Mouse (Mus musculus) intestine, embryonic 14.5 days (tissue): ENCODE measurements around the gene Emp1. TPM values are rescaled to one million over a fixed set of nuclear protein-coding genes. Genes with fewer than 3 reads are reported as not detected.

Experiments
- ATAC-seq: fragments of 200-750 bp; cut with Nextera tagmentation; replicated peaks from 2 replicates; pipeline ENCODE4 v1.8.0; 2017; ENCODE audit warnings: low read depth, moderate number of reproducible peaks, moderate TSS enrichment, moderate library complexity; ENCODE audit not compliant: low FRiP score, low TSS enrichment
- DNase-seq: peaks from one replicate; pipeline ENCODE4 v3.0.0-alpha.2; 2018; ENCODE audit warnings: low spot score
- H3K27ac ChIP-seq: fragments of 300-500 bp; sonication (generic); 2 replicates; pipeline ENCODE4 v1.5.1; 2014; ENCODE audit warnings: low read depth, mild to moderate bottlenecking, control low read depth
- H3K27me3 ChIP-seq: fragments of 300-500 bp; sonication (generic); replicated peaks from 2 replicates; pipeline ENCODE4 v1.6.1; 2014; ENCODE audit warnings: low read length, control low read depth; ENCODE audit not compliant: control insufficient read depth, insufficient read depth
- H3K36me3 ChIP-seq: fragments of 300-500 bp; sonication (generic); 2 replicates; pipeline ENCODE4 v1.6.1; 2014; ENCODE audit warnings: low read length, control low read depth; ENCODE audit not compliant: control insufficient read depth, insufficient read depth
- H3K4me1 ChIP-seq: fragments of 300-500 bp; sonication (generic); replicated peaks from 2 replicates; pipeline ENCODE4 v1.6.1; 2014; ENCODE audit warnings: low read length, control low read depth, mixed read lengths; ENCODE audit not compliant: control insufficient read depth, insufficient read depth
- H3K4me2 ChIP-seq: fragments of 300-500 bp; sonication (generic); 2 replicates; pipeline ENCODE4 v1.6.1; 2014; ENCODE audit warnings: low read length
- H3K4me3 ChIP-seq: fragments of 300-500 bp; sonication (generic); 2 replicates; pipeline ENCODE4 v1.5.1; 2014; ENCODE audit warnings: low read depth, low read length, control low read depth, mixed read lengths
- H3K9ac ChIP-seq: fragments of 300-500 bp; sonication (generic); 2 replicates; pipeline ENCODE4 v1.6.1; 2014; ENCODE audit warnings: mild to moderate bottlenecking, low read length
- H3K9me3 ChIP-seq: fragments of 300-500 bp; sonication (generic); 2 replicates; pipeline ENCODE4 v1.6.1; 2016; ENCODE audit warnings: low read length, control low read depth; ENCODE audit not compliant: control insufficient read depth
- WGBS: fragments of 180-500 bp; shearing (Covaris S2); extraction: QIAGEN DNeasy Blood & Tissue Kit; methylation state at CpG from one replicate; pipeline ENCODE4 v1.1.7; 2014; 5-methylcytosine and 5-hydroxymethylcytosine counted together
- polyA plus RNA-seq: library from polyadenylated mRNA; unstranded; fragments of >200 nt; fragmentation: Nextera tagmentation; extraction: Ambion mirVana; gene quantifications from 2 replicates; pipeline ENCODE4 v1.2.1, GENCODE M21; 2014

Gene Emp1
- polyA plus RNA-seq, 1 experiment from 2014 or later = 15.2 TPM

- no peaks in the 10 kb centered on the region for H3K36me3 ChIP-seq
- H3K4me2 ChIP-seq = no peak overlapping the region
- no peaks in the 10 kb centered on the region for H3K9me3 ChIP-seq
- ATAC-seq = no peak
- no peaks in the 10 kb centered on the region for H3K27me3 ChIP-seq
- DNase-seq = no peak
- H3K4me1 ChIP-seq = peaks cover 4% of the 10 kb centered on the region; the same call in 1 of the 2 replicates
- no peak overlapping the region for H3K27ac ChIP-seq
- 91% methylated on average over 4 of the region's 4 CpGs for WGBS
- no peak overlapping the region for H3K9ac ChIP-seq
- no peak overlapping the region for H3K4me3 ChIP-seq
Measured at GRCm38 (mm10) chr6:135352537-135352936, 9.8 kb upstream of the Emp1 start.

GRCm38 (mm10) chr6:135354953-135355352, 7.4 kb upstream of the Emp1 start:
- H3K9me3 ChIP-seq = no peaks in the 10 kb centered on the region
- H3K4me1 ChIP-seq = peaks cover 6% of the 10 kb centered on the region
- ATAC-seq (no peak), DNase-seq (no peak)
- H3K4me2 ChIP-seq = no peak overlapping the region
- H3K27ac ChIP-seq = no peak overlapping the region
- 88% methylated on average over 4 of the region's 4 CpGs for WGBS
- H3K4me3 ChIP-seq = no peak overlapping the region
- no peak overlapping the region for H3K9ac ChIP-seq
- no peaks in the 10 kb centered on the region for H3K36me3 ChIP-seq
- no peaks in the 10 kb centered on the region for H3K27me3 ChIP-seq

- H3K4me2 ChIP-seq = no peak overlapping the region
- no peak overlapping the region for H3K27ac ChIP-seq
- no peaks in the 10 kb centered on the region for H3K36me3 ChIP-seq
- no peak overlapping the region for H3K4me3 ChIP-seq
- H3K4me1 ChIP-seq = peaks cover 36% of the 10 kb centered on the region
- no peak for DNase-seq
- WGBS = 39% methylated on average over 4 of the region's 4 CpGs
- H3K9me3 ChIP-seq = no peaks in the 10 kb centered on the region
- no peaks in the 10 kb centered on the region for H3K27me3 ChIP-seq
- H3K9ac ChIP-seq = no peak overlapping the region
- ATAC-seq = no peak
Measured at GRCm38 (mm10) chr6:135360331-135360730, 2.0 kb upstream of the Emp1 start.

- no peaks in the 10 kb centered on the region for H3K9me3 ChIP-seq
- DNase-seq (no peak), ATAC-seq (peak; percentile 19; the same call in 1 of the 2 replicates)
- H3K27me3 ChIP-seq = no peaks in the 10 kb centered on the region
- peaks cover 36% of the 10 kb centered on the region for H3K4me1 ChIP-seq
- no peaks in the 10 kb centered on the region for H3K36me3 ChIP-seq
- no peak overlapping the region for H3K9ac ChIP-seq
- H3K27ac ChIP-seq = peak overlapping the region; percentile 44; the same call in 1 of the 2 replicates
- 69% methylated on average over 3 of the region's 3 CpGs for WGBS
- H3K4me2 ChIP-seq = peak overlapping the region; percentile 39
- no peak overlapping the region for H3K4me3 ChIP-seq
Measured at GRCm38 (mm10) chr6:135362098-135362458, 267 bp upstream of the Emp1 start.

- ATAC-seq (no peak), DNase-seq (no peak)
- peaks cover 42% of the 10 kb centered on the region for H3K4me1 ChIP-seq
- no peaks in the 10 kb centered on the region for H3K36me3 ChIP-seq
- peak overlapping the region; percentile 76 for H3K27ac ChIP-seq
- H3K9me3 ChIP-seq = no peaks in the 10 kb centered on the region
- 43% methylated on average over 10 of the region's 10 CpGs for WGBS
- H3K9ac ChIP-seq = peak overlapping the region; percentile 48
- peak overlapping the region; percentile 22 for H3K4me3 ChIP-seq
- no peaks in the 10 kb centered on the region for H3K27me3 ChIP-seq
- H3K4me2 ChIP-seq = peak overlapping the region; percentile 39
Measured at GRCm38 (mm10) chr6:135363344-135364040, 1.1 kb downstream of the Emp1 start.

- Histone ChIP-seq H3K4me1 (peaks cover 48% of the 10 kb centered on the region), H3K9me3 (no peaks in the 10 kb centered on the region), H3K27ac (peak overlapping the region; percentile 76), H3K9ac (peak overlapping the region; percentile 48), H3K4me2 (peak overlapping the region; percentile 39), H3K27me3 (no peaks in the 10 kb centered on the region), H3K4me3 (peak overlapping the region; percentile 22), H3K36me3 (no peaks in the 10 kb centered on the region)
- 23% methylated on average over 9 of the region's 9 CpGs for WGBS
- ATAC-seq (0 out of 2 replicates have a peak, but pooled peaks have one; percentile 1), DNase-seq (no peak)
Measured at GRCm38 (mm10) chr6:135364041-135364745, 1.8 kb downstream of the Emp1 start.

GRCm38 (mm10) chr6:135364891-135365301, 2.6 kb downstream of the Emp1 start:
- no peak for DNase-seq
- ATAC-seq = 0 out of 2 replicates have a peak, but pooled peaks have one; percentile 22
- H3K27me3 ChIP-seq = no peaks in the 10 kb centered on the region
- H3K36me3 ChIP-seq = no peaks in the 10 kb centered on the region
- H3K9ac ChIP-seq = no peak overlapping the region
- peaks cover 54% of the 10 kb centered on the region for H3K4me1 ChIP-seq
- H3K4me3 ChIP-seq = peak overlapping the region; percentile 22; the same call in 1 of the 2 replicates
- H3K9me3 ChIP-seq = no peaks in the 10 kb centered on the region
- peak overlapping the region; percentile 39 for H3K4me2 ChIP-seq
- peak overlapping the region; percentile 76 for H3K27ac ChIP-seq
- 61% methylated on average over 6 of the region's 6 CpGs for WGBS

- no peak for DNase-seq
- peak overlapping the region; percentile 39; the same call in 1 of the 2 replicates for H3K4me2 ChIP-seq
- WGBS = 74% methylated on average over 4 of the region's 4 CpGs
- no peak for ATAC-seq
- no peak overlapping the region for H3K4me3 ChIP-seq
- no peaks in the 10 kb centered on the region for H3K27me3 ChIP-seq
- no peak overlapping the region for H3K9ac ChIP-seq
- H3K36me3 ChIP-seq = no peaks in the 10 kb centered on the region
- peaks cover 55% of the 10 kb centered on the region for H3K4me1 ChIP-seq
- H3K9me3 ChIP-seq = no peaks in the 10 kb centered on the region
- H3K27ac ChIP-seq = peak overlapping the region; percentile 76; the same call in 1 of the 2 replicates
Measured at GRCm38 (mm10) chr6:135365614-135366013, 3.3 kb downstream of the Emp1 start.
